Mouse (Mus musculus) embryonic facial prominence, embryonic 11.5 days (tissue): Measurements from ENCODE around the gene Zbed3. TPM values are rescaled to one million over a fixed set of nuclear protein-coding genes. Genes with fewer than 3 reads are reported as not detected.
A peak's percentile ranks its signal among the peaks of the same experiment; 100 is the strongest.

Experiments
- ATAC-seq: fragments of 200-750 bp; cut with Nextera tagmentation; replicated peaks from 2 replicates; pipeline ENCODE4 v1.8.0; 2017; ENCODE audit warnings: low read depth; ENCODE audit not compliant: insufficient number of reproducible peaks, low FRiP score, low TSS enrichment
- DNase-seq: peaks from one replicate; pipeline ENCODE4 v3.0.0-alpha.2; 2015; ENCODE audit warnings: low spot score
- H3K27ac ChIP-seq: fragments of 300-500 bp; sonication (generic); replicated peaks from 2 replicates; pipeline ENCODE4 v1.5.1; 2014; ENCODE audit warnings: mild to moderate bottlenecking, low read depth, low read length, control low read depth
- H3K27me3 ChIP-seq: fragments of 300-500 bp; sonication (generic); 2 replicates; pipeline ENCODE4 v1.6.1; 2014; ENCODE audit warnings: mild to moderate bottlenecking, low read length, moderate library complexity, mixed read lengths; ENCODE audit not compliant: control insufficient read depth, insufficient read depth
- H3K36me3 ChIP-seq: fragments of 300-500 bp; sonication (generic); replicated peaks from 2 replicates; pipeline ENCODE4 v1.6.1; 2014; ENCODE audit warnings: low read depth, mild to moderate bottlenecking, low read length, moderate library complexity, mixed read lengths; ENCODE audit not compliant: control insufficient read depth, insufficient read depth
- H3K4me1 ChIP-seq: fragments of 300-500 bp; sonication (generic); 2 replicates; pipeline ENCODE4 v1.6.1; 2014; ENCODE audit warnings: low read length, mixed read lengths; ENCODE audit not compliant: control insufficient read depth, insufficient read depth
- H3K4me2 ChIP-seq: fragments of 300-500 bp; sonication (generic); 2 replicates; pipeline ENCODE4 v1.6.1; 2014; ENCODE audit warnings: low read depth, mild to moderate bottlenecking, control low read depth, low read length, moderate library complexity
- H3K4me3 ChIP-seq: fragments of 300-500 bp; sonication (generic); 2 replicates; pipeline ENCODE4 v1.5.1; 2014; ENCODE audit warnings: low read depth, low read length, control low read depth
- H3K9ac ChIP-seq: fragments of 300-500 bp; sonication (generic); replicated peaks from 2 replicates; pipeline ENCODE4 v1.6.1; 2014; ENCODE audit warnings: mild to moderate bottlenecking, control low read depth, low read length
- H3K9me3 ChIP-seq: fragments of 300-500 bp; sonication (generic); replicated peaks from 2 replicates; pipeline ENCODE4 v1.6.1; 2016; ENCODE audit warnings: mild to moderate bottlenecking, low read length, inconsistent platforms, mixed read lengths; ENCODE audit not compliant: control insufficient read depth
- WGBS: fragments of 180-500 bp; shearing (Covaris S2); extraction: QIAGEN DNeasy Blood & Tissue Kit; methylation state at CpG from one replicate; pipeline ENCODE4 v1.1.7; 2014; 5-methylcytosine and 5-hydroxymethylcytosine counted together
- polyA plus RNA-seq: library from polyadenylated mRNA; unstranded; fragments of >200 nt; fragmentation: Nextera tagmentation; extraction: Ambion mirVana; gene quantifications from 2 replicates; pipeline ENCODE4 v1.2.1, GENCODE M21; 2014

The Zbed3 gene
- polyA plus RNA-seq, 1 experiment from 2014 or later = 71.2 TPM

DNA sequence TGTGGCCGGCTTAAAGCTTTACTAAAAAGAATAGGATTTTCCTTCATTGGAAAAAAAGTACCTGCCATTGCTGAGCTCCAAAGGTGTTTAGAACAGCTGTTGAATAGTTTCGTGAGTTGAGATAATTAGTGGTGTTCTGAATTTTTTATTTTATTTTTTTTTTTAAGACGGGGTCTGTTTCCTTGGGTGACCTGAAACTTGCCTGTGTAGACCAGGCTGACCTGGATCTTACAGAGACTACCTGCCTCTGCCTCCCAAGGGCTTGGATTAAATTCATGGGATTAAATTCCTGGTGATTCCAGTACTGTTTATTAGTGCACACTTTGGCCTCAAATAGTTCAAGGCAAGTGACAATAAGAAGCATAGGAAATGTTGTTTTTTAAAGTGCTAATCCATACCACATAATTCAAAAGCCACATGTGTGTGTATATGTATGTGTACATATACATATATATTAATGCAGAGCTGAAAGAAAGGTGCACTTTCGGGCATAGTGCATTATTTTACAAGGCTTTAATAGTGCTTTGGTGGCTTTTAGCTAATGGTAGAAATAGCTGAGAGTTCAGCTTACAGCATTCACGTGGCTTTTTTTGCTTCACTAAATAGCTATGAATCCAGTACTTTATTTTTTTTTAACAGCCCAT is 2.6 kb downstream of the Zbed3 start:
- Histone ChIP-seq H3K9me3 (no peaks in the 10 kb centered on the region), H3K27ac (peak overlapping the region; percentile 99), H3K4me1 (no peaks in the 10 kb centered on the region; the same call in 1 of the 2 replicates), H3K36me3 (no peaks in the 10 kb centered on the region), H3K27me3 (no peaks in the 10 kb centered on the region), H3K4me2 (peak overlapping the region; percentile 81), H3K4me3 (peak overlapping the region; percentile 83), H3K9ac (peak overlapping the region; percentile 99)
- ATAC-seq (no peak), DNase-seq (no peak)
- WGBS = 14% methylated on average over 5 of the region's 5 CpGs

DNA sequence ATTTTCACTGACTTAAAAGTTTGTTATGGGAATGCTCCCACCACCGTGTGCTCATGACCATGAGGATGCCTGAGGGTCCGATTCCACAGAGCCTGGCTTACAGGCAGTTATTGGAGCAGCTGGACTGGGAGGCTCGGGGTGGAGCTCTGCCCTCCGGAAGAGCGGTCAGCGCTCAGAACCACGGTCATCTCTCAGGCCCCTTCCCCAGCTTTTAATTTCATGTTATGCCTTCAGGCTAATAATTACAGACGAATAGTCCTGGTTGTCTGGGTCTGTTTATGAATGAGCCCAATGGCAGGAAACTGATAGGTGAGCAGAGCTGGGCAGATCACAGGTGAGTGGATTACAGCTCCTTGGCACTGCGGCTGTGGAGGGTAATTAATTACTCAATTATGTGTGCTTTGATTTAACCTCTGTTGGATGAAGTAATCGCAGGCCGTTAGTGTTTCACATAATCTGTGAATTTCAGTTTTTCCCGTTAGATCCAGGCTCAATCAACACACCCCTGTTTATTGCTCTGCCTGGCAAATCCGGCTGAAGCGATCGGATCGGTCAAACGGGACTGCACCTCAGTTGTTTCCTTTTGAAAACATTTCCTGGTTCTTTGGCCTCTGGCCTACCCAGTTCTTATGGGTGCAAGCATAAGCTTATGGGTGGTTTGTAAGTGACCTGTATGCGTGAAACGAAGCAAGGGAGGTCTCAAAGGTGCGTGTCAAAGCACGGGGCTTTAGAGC is 3.4 kb downstream of the Zbed3 start:
- H3K9ac ChIP-seq = peak overlapping the region; percentile 99
- H3K4me3 ChIP-seq = peak overlapping the region; percentile 83
- H3K9me3 ChIP-seq = no peaks in the 10 kb centered on the region
- H3K4me1 ChIP-seq = no peaks in the 10 kb centered on the region; the same call in 1 of the 2 replicates
- WGBS = 6% methylated on average over 21 of the region's 21 CpGs
- H3K27me3 ChIP-seq = no peaks in the 10 kb centered on the region
- peak overlapping the region; percentile 53 for H3K27ac ChIP-seq
- peak; percentile 76 for DNase-seq
- H3K36me3 ChIP-seq = no peaks in the 10 kb centered on the region
- peak overlapping the region; percentile 81 for H3K4me2 ChIP-seq
- peak; percentile 58; the same call in 1 of the 2 replicates for ATAC-seq

DNA sequence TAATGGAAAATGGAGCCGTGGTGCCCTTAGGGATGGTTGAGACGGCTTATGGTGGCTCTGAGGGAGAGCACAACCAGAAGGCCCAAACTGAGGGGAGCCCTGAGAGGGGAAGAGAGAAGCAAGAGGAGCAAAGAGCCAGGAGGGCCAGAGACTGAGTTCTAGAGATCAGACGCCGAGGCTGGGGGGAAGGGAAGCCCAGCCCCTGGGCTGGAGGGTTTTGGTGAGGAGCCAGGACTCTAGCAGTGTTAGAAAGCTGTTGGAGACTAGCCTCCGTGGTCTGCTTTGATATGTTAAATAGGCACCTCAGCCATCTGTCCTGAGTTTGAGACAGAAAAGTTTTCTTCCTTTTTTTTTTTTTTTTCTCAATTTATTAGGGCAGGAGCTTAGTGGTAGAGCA is 3.9 kb downstream of the Zbed3 start:
- WGBS = 2% methylated on average over 5 of the region's 5 CpGs

GRCm38 (mm10) chr13:95328767-95329166 is 5.4 kb downstream of the Zbed3 start:
- Histone ChIP-seq H3K9ac (no peak overlapping the region), H3K4me2 (no peak overlapping the region), H3K36me3 (no peaks in the 10 kb centered on the region), H3K9me3 (no peaks in the 10 kb centered on the region), H3K4me1 (no peaks in the 10 kb centered on the region; the same call in 1 of the 2 replicates), H3K27ac (no peak overlapping the region), H3K27me3 (no peaks in the 10 kb centered on the region), H3K4me3 (no peak overlapping the region)
- no peak for ATAC-seq
- DNase-seq = no peak
- WGBS = 89% methylated on average over 11 of the region's 11 CpGs

More for the DNA sequence above, 3.9 kb downstream of the Zbed3 start:
- Histone ChIP-seq H3K9ac (peak overlapping the region; percentile 99), H3K27me3 (no peaks in the 10 kb centered on the region), H3K4me3 (peak overlapping the region; percentile 83), H3K36me3 (no peaks in the 10 kb centered on the region), H3K27ac (peak overlapping the region; percentile 53; the same call in 1 of the 2 replicates), H3K4me1 (no peaks in the 10 kb centered on the region; the same call in 1 of the 2 replicates), H3K4me2 (peak overlapping the region; percentile 81), H3K9me3 (no peaks in the 10 kb centered on the region)
- no peak for ATAC-seq
- DNase-seq = peak; percentile 54

DNA sequence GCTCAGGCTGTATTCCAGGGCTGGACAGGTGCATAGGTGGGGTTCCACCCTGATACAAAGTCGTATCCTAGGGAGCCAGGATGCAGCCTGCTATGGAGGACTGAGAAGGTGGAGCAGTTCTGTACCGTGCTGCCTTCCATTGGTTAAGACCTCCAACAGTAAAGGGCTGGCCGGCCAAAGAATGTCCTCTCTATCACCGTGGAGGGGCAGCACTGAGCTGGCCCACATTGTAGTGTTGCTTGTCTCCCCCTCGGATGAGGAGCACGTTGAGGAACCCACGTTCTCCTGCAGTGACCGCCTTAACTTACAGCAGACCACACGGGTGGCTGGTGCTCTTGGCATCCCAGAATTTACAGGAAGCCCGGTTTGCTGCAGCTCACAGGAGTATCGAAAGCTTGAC is 7.1 kb downstream of the Zbed3 start:
- ATAC-seq (no peak), DNase-seq (no peak)
- no peak overlapping the region for H3K27ac ChIP-seq
- no peak overlapping the region for H3K9ac ChIP-seq
- 54% methylated on average over 11 of the region's 11 CpGs for WGBS
- H3K9me3 ChIP-seq = no peaks in the 10 kb centered on the region
- no peaks in the 10 kb centered on the region; the same call in 1 of the 2 replicates for H3K4me1 ChIP-seq
- no peaks in the 10 kb centered on the region for H3K27me3 ChIP-seq
- no peaks in the 10 kb centered on the region for H3K36me3 ChIP-seq
- H3K4me3 ChIP-seq = no peak overlapping the region
- no peak overlapping the region for H3K4me2 ChIP-seq

GRCm38 (mm10) chr13:95332086-95332899 is 8.9 kb downstream of the Zbed3 start:
- H3K4me2 ChIP-seq = no peak overlapping the region
- no peaks in the 10 kb centered on the region for H3K9me3 ChIP-seq
- ATAC-seq (no peak), DNase-seq (no peak)
- H3K27me3 ChIP-seq = no peaks in the 10 kb centered on the region
- H3K27ac ChIP-seq = no peak overlapping the region
- WGBS = 71% methylated on average over 11 of the region's 11 CpGs
- no peak overlapping the region for H3K9ac ChIP-seq
- no peaks in the 10 kb centered on the region; the same call in 1 of the 2 replicates for H3K4me1 ChIP-seq
- H3K36me3 ChIP-seq = no peaks in the 10 kb centered on the region
- H3K4me3 ChIP-seq = no peak overlapping the region

DNA sequence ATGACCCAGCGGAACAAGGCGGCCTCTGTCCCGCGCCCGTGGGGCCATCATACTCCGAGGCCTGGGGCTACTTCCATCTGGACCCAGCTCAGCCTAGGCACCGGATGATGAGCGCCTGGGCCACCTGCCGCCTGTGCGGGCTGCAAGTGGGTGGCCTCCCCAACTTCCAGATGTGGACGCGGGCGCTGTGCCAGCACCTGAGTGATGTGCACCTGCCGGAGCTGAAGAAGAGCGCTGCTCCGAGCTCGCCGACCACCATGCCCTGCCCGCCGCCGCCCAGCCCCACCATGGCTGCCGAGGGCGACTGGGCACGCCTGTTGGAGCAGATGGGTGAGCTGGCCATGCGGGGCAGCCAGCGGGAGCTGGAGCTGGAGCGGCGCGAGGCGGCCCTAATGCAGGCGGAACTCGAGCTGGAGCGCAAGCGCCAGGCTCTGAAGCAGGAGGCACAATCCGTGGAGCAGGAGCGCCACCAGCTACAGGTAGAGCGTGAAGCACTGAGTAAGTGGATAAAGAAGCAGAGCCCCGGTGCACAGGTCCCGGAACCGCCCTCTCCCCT is 12.8 kb downstream of the Zbed3 start:
- DNase-seq (no peak), ATAC-seq (no peak; the same call in 1 of the 2 replicates)
- H3K9me3 ChIP-seq = no peaks in the 10 kb centered on the region
- no peaks in the 10 kb centered on the region for H3K27me3 ChIP-seq
- H3K4me3 ChIP-seq = no peak overlapping the region
- H3K4me1 ChIP-seq = no peaks in the 10 kb centered on the region
- no peak overlapping the region for H3K27ac ChIP-seq
- WGBS = 60% methylated on average over 40 of the region's 40 CpGs
- H3K4me2 ChIP-seq = no peak overlapping the region
- H3K9ac ChIP-seq = no peak overlapping the region
- H3K36me3 ChIP-seq = peaks cover 7% of the 10 kb centered on the region
